Mouse (Mus musculus): ENCODE measurements around the gene Tnfaip1.

GRCm38 (mm10) chr11:78545181-78545580 lies 9.0 kb upstream of the Tnfaip1 start:
- TF ChIP-seq CTCF (IDR thresholded peaks at IDR 0.05; ENCODE audit: extremely low read depth, insufficient read depth, low read length) (no peak), POLR2A (IDR thresholded peaks at IDR 0.05; ENCODE audit: extremely low read depth, insufficient read depth, low read length) (no peak)
